Mouse (Mus musculus) splenic B cell, adult 2 months (primary cell): Measurements from ENCODE around the gene Col11a2.
A peak's percentile ranks its signal among the peaks of the same experiment; 100 is the strongest.

Source experiments
- DNase-seq: peaks from one replicate; pipeline ENCODE4 v3.0.0-alpha.2; 2011; ENCODE audit warnings: low read depth, low spot score
- H3K27me3 ChIP-seq: 2 replicates; pipeline ENCODE4 v1.6.1; 2012; ENCODE audit warnings: mild to moderate bottlenecking, low read length, moderate library complexity, mixed read lengths; ENCODE audit not compliant: control insufficient read depth, poor library complexity, insufficient read depth, severe bottlenecking
- H3K36me3 ChIP-seq: 2 replicates; pipeline ENCODE4 v1.6.1; 2012; ENCODE audit warnings: mild to moderate bottlenecking, low read length, moderate library complexity, mixed read lengths; ENCODE audit not compliant: control insufficient read depth, poor library complexity, insufficient read depth, severe bottlenecking

The Col11a2 gene

GRCm38 (mm10) chr17:34022414-34022783 lies 16.8 kb upstream of the Col11a2 start:
- no peaks in the 10 kb centered on the region for H3K27me3 ChIP-seq

DNA sequence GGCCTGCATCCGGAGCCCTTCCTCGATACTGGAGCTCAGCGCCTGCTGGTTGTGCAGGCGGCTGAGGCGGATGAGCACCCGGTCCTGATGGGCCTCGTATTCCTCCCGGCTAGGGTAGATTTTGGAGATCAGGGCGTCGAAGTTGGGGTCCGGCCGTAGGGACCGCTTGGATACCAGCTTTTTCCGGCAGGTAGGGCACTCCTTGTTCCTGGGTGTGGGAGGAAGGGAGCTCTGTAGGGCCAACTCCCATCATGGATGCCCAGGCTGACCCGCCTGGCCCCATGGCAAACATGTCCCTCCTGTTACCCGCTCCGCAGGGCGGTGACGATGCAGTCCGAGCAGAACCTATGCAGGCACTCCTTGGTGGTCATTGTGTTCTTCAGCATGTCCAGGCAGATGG lies 16.2 kb upstream of the Col11a2 start:
- peaks cover 4% of the 10 kb centered on the region for H3K36me3 ChIP-seq
- DNase-seq = no peak
- H3K27me3 ChIP-seq = no peaks in the 10 kb centered on the region

More at GRCm38 (mm10) chr17:34022414-34022783, 16.8 kb upstream of the Col11a2 start:
- no peak for DNase-seq
- H3K36me3 ChIP-seq = peaks cover 4% of the 10 kb centered on the region

- no peaks in the 10 kb centered on the region for H3K27me3 ChIP-seq
- H3K36me3 ChIP-seq = peaks cover 4% of the 10 kb centered on the region
- DNase-seq = no peak
These were observed 15.6 kb upstream of the Col11a2 start for GRCm38 (mm10) chr17:34023678-34024077.

DNA sequence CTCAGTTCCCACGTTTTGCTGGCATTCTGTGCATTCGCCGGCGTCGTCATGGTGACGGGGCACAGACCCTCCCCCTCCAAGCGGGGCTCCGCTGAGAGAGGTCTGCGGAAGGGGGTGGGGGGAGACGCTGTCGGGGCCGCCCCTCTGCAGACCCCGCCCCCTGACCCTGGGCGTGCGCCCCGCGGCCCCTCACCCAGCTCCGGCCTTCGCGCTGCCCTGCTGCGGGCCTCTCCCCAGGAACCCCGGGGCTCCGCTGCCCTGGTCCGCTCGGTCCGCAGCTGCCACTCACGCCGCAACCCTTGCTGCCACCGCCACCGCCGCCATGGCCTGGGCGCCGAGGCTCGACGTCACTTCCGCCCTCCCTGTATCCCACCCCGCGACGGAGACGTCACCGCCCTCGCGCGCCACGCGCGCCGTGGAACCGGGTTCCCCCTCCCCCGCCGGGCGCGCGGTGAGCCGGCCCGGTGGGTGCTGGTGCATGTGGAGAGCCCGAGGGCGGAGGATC lies 14.9 kb upstream of the Col11a2 start, which contains the start of gene Ring1:
Gene Ring1, minus strand, starts transcription at position 364 of the 505 bp plus-strand sequence.
- peaks cover 4% of the 10 kb centered on the region for H3K36me3 ChIP-seq
- DNase-seq = peak; percentile 89
- H3K27me3 ChIP-seq = no peaks in the 10 kb centered on the region

- no peak for DNase-seq
- Histone ChIP-seq H3K36me3 (peaks cover 7% of the 10 kb centered on the region), H3K27me3 (no peaks in the 10 kb centered on the region)
These were observed 14.1 kb upstream of the Col11a2 start for GRCm38 (mm10) chr17:34024861-34025755.

GRCm38 (mm10) chr17:34025756-34026151 lies 13.5 kb upstream of the Col11a2 start:
- DNase-seq = no peak
- no peaks in the 10 kb centered on the region for H3K27me3 ChIP-seq
- H3K36me3 ChIP-seq = peaks cover 9% of the 10 kb centered on the region

DNA sequence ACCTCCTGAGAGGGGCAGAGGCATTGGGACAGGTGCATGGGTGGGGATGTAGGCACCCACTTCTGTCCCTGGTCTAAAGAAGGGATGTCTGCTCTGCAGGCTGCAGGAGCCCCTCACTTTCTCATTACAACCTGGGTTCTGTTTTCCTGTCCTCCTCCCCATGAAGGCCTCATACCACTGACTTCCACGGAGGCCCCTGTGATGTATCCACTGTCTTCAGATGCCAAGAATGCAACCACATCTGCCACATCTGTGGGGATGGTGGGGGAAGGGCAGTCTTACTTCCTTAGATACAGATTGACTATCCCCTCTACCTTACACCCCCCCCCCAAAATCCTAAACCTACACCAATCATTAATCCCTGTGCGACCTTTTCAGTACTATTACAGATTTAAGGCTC lies 13.0 kb upstream of the Col11a2 start:
- no peak for DNase-seq
- Histone ChIP-seq H3K27me3 (no peaks in the 10 kb centered on the region), H3K36me3 (peaks cover 9% of the 10 kb centered on the region)

DNA sequence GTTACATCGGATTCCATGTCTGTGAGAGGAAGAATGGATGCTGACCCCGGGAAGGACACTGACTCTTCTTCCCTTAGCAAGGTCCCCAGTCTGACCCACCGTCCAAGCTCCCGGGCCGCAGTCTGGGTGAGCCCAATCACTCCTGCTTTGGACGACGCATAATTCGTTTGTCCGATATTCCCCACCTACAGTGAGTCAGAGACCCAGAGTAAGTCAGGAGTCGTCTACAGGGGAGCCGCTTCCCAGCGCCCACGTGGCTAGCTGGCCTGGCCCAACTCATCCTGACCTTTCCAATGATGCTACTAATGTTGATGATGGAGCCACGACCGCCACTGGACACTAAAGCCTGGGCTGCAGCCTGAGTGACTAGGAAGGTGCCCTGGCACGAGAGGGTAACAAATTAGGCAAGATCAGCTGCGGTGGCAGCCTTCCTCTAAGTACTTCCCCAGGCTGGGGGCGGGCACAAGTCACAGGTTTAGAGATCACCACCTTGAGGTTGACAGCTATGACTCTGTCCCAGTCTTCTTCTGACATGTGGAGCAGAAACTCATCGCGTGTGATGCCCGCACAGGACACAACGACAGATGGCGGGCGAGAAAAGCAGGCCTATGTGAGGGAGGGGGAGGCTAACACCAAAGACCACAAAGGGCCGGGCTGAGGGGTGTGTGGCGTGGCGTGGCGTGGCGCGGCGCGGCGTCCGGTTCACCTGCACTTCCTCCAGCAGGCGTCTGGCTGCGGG lies 12.2 kb upstream of the Col11a2 start:
- H3K36me3 ChIP-seq = peaks cover 9% of the 10 kb centered on the region
- no peaks in the 10 kb centered on the region for H3K27me3 ChIP-seq
- DNase-seq = peak; percentile 88

- peak; percentile 94 for DNase-seq
- Histone ChIP-seq H3K27me3 (no peaks in the 10 kb centered on the region), H3K36me3 (peaks cover 6% of the 10 kb centered on the region)
These were observed 11.5 kb upstream of the Col11a2 start, which contains the start of gene H2-Ke6 for GRCm38 (mm10) chr17:34027656-34028223. TSS of gene H2-Ke6 (minus strand) at chr17:34028060.

- Histone ChIP-seq H3K27me3 (no peaks in the 10 kb centered on the region), H3K36me3 (peaks cover 6% of the 10 kb centered on the region)
- no peak for DNase-seq
These were observed 10.6 kb upstream of the Col11a2 start for GRCm38 (mm10) chr17:34028501-34029149.

DNA sequence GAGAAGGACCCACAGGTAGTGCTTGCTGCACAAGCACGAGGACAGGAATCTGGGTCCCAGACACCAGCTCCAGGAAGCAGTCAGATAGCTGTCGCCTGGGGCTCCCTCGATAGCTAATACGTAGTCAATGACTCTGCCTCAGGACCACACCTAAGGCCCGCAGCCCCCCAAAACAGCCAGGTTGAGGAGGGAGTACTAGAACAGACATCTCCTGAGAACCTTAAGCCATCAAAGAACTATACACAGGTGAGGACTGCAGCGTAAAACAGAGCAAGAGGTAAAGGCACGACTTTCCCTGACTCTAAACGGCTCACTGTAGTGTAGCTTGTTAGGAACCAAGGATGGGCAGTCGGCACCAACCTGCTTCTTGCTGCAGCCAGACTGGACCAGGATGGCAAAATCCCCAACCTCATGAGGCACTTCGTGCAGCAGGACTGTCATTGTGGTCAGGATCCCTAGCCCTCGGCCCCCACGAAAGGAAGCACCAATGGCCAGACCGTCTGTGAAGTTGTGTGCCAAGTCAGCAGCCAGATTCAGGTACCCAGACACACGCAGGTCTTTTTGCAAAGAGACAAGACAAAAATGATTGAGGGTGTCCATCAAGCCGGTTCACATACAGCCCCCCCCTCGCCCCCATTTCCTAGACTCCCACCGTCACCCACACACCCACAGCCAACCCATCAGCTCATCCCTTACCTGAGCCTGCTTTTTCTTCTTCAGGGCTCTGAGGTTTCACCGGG lies 9.9 kb upstream of the Col11a2 start:
- Histone ChIP-seq H3K27me3 (no peaks in the 10 kb centered on the region), H3K36me3 (peaks cover 6% of the 10 kb centered on the region)
- no peak for DNase-seq

- peaks cover 6% of the 10 kb centered on the region for H3K36me3 ChIP-seq
- H3K27me3 ChIP-seq = no peaks in the 10 kb centered on the region
- no peak for DNase-seq
These were observed 9.2 kb upstream of the Col11a2 start for GRCm38 (mm10) chr17:34029890-34030595.

GRCm38 (mm10) chr17:34030861-34031326 lies 8.3 kb upstream of the Col11a2 start:
- peaks cover 9% of the 10 kb centered on the region for H3K36me3 ChIP-seq
- no peak for DNase-seq

More at GRCm38 (mm10) chr17:34030861-34031326, 8.3 kb upstream of the Col11a2 start:
- H3K27me3 ChIP-seq = no peaks in the 10 kb centered on the region
